Mouse (Mus musculus): ENCODE measurements around the gene Krtap4-2. TPM values are rescaled to one million over a fixed set of nuclear protein-coding genes. Genes with fewer than 3 reads are reported as not detected.

Krtap4-2 gene
- total RNA-seq, 4 experiments from 2014 or later = not detected

- DNase-seq (ENCODE audit: low spot score in 2 of 2) = no peak
Observed at GRCm38 (mm10) chr11:99590981-99591380, 43.9 kb downstream of the Krtap4-2 start, which contains the start of gene Krtap1-3. Krtap1-3 (minus strand) TSS chr11:99591339.

DNA sequence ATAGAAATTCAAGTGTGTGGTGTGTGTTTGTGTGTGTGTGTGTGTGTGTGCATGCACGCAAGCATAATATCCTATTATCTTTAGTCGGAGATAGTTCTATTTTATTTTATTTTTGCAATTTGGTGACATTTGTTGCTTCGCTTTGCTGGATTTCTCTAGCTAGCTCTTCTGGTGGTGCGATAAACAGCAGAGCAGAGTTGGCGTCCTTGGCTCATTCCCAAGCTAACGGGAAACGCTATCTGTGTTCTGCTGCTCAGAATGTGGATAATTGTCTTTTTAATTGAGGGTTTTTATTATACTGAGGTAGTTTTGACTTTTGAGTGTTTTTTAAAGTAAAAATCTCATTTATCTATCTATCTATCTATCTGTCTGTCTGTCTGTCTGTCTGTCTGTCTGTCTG is 49.8 kb downstream of the Krtap4-2 start:
- DNase-seq (ENCODE audit: low spot score in 2 of 2) = no peak

Other genes with a start within 250 kb of the Krtap4-2 start
- 10 to 100 TPM; 11.4 to 13.8 (median 12.0) TPM for gene Krt10, start 245.7 kb downstream of the Krtap4-2 start, total RNA-seq (2022)
- gene Krt12, start 212.8 kb downstream of the Krtap4-2 start, total RNA-seq (2022) = 10 to 100 TPM in 1 of 4 experiments, 1 to 10 TPM in 3; 8.6 to 10.0 (median 9.5) TPM
- not detected for gene Krt20, start 196.9 kb downstream of the Krtap4-2 start, total RNA-seq (2022)
- gene Krt23, start 141.9 kb downstream of the Krtap4-2 start, total RNA-seq (2022) = not detected
- gene Krt39, start 113.7 kb downstream of the Krtap4-2 start, total RNA-seq (2022) = not detected
- not detected for gene Krt40, start 91.9 kb downstream of the Krtap4-2 start, total RNA-seq (2022)
- gene Krtap3-3, start 84.2 kb downstream of the Krtap4-2 start, total RNA-seq (2022) = not detected
- not detected for gene Krtap3-2, start 78.2 kb downstream of the Krtap4-2 start, total RNA-seq (2022)
- not detected for gene Gm11939, start 75.6 kb downstream of the Krtap4-2 start, total RNA-seq (2022)
- not detected for gene Krtap3-1, start 68.5 kb downstream of the Krtap4-2 start, total RNA-seq (2022)
- not detected for gene Krtap1-5, start 54.1 kb downstream of the Krtap4-2 start, total RNA-seq (2022)
- not detected for gene Krtap1-4, start 51.4 kb downstream of the Krtap4-2 start, total RNA-seq (2022)
- gene Krtap1-3, start 43.7 kb downstream of the Krtap4-2 start, total RNA-seq (2022) = not detected
- not detected for gene Krtap9-3, start 37.0 kb downstream of the Krtap4-2 start, total RNA-seq (2022)
- gene Gm11938, start 31.8 kb downstream of the Krtap4-2 start, total RNA-seq (2022) = not detected
- not detected for gene Gm11937, start 24.9 kb downstream of the Krtap4-2 start, total RNA-seq (2022)
- gene Krtap2-4, start 20.2 kb downstream of the Krtap4-2 start, total RNA-seq (2022) = not detected
- gene Gm11562, start 14.6 kb downstream of the Krtap4-2 start, total RNA-seq (2022) = not detected
- gene Krtap4-1, start 6.8 kb downstream of the Krtap4-2 start, total RNA-seq (2022) = not detected
- gene Krtap4-7, start 9.0 kb upstream of the Krtap4-2 start, total RNA-seq (2022) = not detected
- gene Gm11555, start 15.2 kb upstream of the Krtap4-2 start, total RNA-seq (2022) = not detected
- not detected for gene Gm11563, start 23.9 kb upstream of the Krtap4-2 start, total RNA-seq (2022)
- not detected for gene Krtap4-6, start 30.9 kb upstream of the Krtap4-2 start, total RNA-seq (2022)
- not detected for gene Gm14190, start 55.7 kb upstream of the Krtap4-2 start, total RNA-seq (2022)
- gene Gm14180, start 99.2 kb upstream of the Krtap4-2 start, total RNA-seq (2022) = not detected
- not detected for gene Gm11595, start 137.8 kb upstream of the Krtap4-2 start, total RNA-seq (2022)
- gene Krtap4-8, start 145.6 kb upstream of the Krtap4-2 start, total RNA-seq (2022) = not detected
- gene Krtap4-9, start 150.1 kb upstream of the Krtap4-2 start, total RNA-seq (2022) = not detected
- gene Gm11596, start 158.4 kb upstream of the Krtap4-2 start, total RNA-seq (2022) = not detected
- gene Gm11569, start 163.8 kb upstream of the Krtap4-2 start, total RNA-seq (2022) = not detected
- not detected for gene Gm11554, start 169.4 kb upstream of the Krtap4-2 start, total RNA-seq (2022)
- gene Krtap4-13, start 174.8 kb upstream of the Krtap4-2 start, total RNA-seq (2022) = not detected
- gene Gm11564, start 180.6 kb upstream of the Krtap4-2 start, total RNA-seq (2022) = not detected
- gene 2300003K06Rik, start 203.0 kb upstream of the Krtap4-2 start, total RNA-seq (2022) = not detected
- not detected for gene Krtap4-16, start 216.5 kb upstream of the Krtap4-2 start, total RNA-seq (2022)
- gene Gm11568, start 222.8 kb upstream of the Krtap4-2 start, total RNA-seq (2022) = not detected
- not detected for gene Gm11559, start 229.4 kb upstream of the Krtap4-2 start, total RNA-seq (2022)
- gene Krtap9-1, start 238.3 kb upstream of the Krtap4-2 start, total RNA-seq (2022) = not detected
- gene Gm11567, start 244.1 kb upstream of the Krtap4-2 start, total RNA-seq (2022) = not detected